Mouse (Mus musculus) 3134 (cell line): Measurements from ENCODE around the gene Glud1.
"Not testable (repeated sequence)": the region's sequence is repeated elsewhere in the genome, so short reads cannot be mapped to it uniquely, and the experiment has no call there.

Experiments
- DNase-seq: peaks from one replicate; pipeline ENCODE4 v3.0.0-alpha.2; 2011; ENCODE audit warnings: low spot score; ENCODE audit not compliant: insufficient read length; ENCODE audit errors: extremely low read depth

Glud1 gene

GRCm38 (mm10) chr14:34311691-34312090 is 1.2 kb downstream of the Glud1 start:
- DNase-seq = no peak

DNA sequence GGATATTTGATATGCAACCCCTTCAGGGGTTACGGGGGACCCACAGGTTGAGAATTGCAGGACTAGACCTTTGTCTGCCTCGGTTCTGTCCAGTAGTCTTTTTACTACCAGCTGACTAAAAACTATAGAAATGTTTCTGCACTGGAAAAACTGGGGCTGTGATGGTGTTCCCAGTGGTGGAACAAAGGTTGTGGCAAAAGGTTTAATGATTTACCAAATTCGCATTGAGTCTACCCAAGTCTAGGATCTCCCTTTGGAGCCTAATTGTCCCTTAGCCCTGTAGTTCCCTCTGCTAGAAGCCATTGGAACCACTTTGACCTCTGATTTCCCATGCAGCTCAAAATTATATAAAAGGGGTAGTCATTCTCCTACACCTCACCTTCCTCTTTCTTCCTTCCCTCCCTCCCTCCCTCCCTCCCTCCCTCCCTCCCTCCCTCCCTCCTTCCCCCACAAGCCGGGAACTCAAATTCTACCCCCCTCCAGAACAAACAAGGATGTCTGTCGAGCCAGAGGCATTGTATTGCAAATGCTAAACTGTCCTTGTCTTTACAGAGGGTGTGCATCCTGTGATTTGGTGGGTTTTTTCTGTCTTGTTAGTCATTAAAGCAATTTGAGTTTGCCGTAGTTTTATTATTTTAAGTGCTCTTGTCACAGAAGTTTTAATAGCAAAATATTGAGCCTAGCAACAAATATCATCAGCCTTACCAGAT is 2.0 kb downstream of the Glud1 start:
- DNase-seq = no peak

- no peak for DNase-seq
These were observed 3.1 kb downstream of the Glud1 start for GRCm38 (mm10) chr14:34313612-34314011.

DNA sequence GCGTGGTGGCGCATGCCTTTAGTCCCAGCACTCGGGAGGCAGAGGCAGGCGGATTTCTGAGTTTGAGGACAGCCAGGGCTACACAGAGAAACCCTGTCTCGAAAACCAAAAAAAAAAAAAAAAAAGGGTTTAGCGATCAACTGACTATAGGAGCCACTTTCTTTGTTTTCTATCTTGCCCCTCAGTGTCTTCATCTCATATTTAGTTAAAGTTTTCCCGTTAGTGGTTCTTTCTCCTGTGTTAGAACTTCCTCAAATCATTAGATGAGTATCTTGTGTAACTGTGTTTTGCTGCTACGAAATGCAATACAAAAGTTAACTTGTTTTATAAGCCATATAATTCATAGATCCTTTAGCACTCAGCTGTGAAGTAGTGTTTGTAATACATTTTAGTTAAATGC is 3.9 kb downstream of the Glud1 start:
- DNase-seq = not testable (repeated sequence)

DNA sequence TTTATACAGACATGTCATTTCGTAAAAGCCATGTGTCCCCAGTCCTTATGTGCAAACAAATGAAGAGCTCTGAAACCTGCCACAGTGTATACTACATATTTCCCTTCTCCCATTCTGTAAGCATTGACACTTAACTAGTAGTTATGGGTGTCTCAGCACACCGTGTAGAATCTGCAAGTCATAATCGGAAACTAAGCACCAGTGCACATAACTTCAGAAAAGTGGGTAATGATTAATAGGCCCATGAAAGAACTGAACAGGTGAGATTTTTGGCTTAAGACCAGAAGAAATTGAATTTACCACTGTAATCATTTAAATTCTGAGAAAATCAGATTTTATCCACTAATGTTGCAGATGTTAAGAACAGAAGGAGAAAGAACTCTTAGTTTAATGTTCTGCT is 4.3 kb downstream of the Glud1 start:
- no peak for DNase-seq

DNA sequence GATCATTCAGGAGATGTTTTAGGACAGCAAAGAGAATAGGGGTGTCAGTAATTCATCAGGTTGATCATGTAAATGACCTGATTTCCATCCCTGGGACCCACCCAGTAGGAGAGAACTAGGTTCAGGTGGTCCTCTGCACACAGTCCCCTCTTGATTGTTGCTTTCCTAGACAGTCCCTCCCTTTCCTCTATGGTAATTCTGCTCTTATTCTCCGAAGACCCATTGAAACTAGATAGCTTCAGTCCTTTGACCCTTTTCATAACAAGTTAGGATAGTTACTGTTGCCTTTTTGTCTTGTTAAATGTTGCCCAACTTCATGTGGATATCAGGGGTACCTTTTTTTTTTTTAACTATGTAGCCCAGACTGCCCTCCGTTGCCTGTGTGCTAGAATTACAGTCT is 5.8 kb downstream of the Glud1 start:
- no peak for DNase-seq

GRCm38 (mm10) chr14:34317431-34317830 is 6.9 kb downstream of the Glud1 start:
- DNase-seq = no peak

DNA sequence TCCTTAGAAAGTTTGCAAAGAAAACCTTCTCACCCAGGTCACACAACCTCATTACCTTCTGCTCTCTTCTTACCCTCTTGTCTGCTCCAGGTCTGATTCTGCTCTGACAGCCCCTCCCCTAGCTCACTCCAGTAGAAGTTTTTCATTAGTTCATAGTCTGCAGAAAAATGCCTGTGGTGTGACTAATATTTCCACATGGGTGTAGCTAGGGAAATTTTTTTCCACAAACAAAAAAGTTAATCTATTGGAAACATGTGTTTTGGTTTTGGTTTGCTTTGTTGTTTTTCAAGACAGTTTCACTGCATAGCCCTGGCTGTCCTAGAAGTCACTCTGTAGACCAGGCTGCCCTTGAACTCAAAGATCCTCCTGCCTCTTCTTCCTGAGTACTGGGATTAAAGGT is 7.6 kb downstream of the Glud1 start:
- DNase-seq = peak; percentile 53

DNA sequence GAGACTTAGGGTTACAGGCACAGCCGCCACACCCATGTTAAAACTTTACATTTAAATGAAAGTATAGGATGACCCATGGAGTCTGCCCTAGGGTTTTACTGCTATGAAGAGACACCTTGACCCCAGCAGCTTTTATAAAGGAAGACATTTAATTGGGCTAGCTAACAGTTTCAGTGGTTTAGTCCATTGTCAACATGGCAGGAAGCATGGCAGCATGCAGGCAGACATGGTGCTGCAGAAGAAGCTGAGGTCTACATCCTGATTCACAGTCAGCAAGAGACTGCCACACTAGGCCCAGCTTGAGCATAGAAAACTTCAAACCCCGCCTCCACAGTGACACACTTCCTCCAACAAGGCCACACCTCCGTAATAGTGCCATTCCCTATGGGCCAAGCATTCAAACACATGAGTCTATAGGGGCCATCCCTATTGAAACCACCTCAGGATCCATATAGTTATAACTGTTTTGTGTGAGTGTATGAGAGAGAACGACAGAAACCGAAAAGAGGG is 13.1 kb downstream of the Glud1 start:
- no peak for DNase-seq

- no peak for DNase-seq
These were observed 16.1 kb downstream of the Glud1 start for GRCm38 (mm10) chr14:34326606-34327005.

DNA sequence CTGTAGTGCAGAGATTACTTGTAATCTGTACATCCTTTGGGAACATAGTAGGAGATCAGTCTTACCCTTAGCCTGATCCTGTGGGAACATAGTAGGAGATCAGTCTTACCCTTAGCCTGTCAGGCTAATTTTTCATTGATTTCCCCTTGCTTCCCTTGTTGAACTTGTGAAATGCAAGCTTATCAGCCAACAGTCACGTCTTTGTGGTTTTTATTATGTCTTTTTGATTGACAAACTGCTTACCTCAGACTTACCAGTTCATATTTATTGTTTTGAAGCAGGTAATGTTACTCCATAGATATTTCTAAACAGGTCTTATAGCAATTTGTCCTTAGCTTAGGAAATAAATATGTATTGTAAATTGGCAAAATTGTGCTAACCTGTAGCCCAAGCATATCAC is 17.1 kb downstream of the Glud1 start:
- no peak for DNase-seq

DNA sequence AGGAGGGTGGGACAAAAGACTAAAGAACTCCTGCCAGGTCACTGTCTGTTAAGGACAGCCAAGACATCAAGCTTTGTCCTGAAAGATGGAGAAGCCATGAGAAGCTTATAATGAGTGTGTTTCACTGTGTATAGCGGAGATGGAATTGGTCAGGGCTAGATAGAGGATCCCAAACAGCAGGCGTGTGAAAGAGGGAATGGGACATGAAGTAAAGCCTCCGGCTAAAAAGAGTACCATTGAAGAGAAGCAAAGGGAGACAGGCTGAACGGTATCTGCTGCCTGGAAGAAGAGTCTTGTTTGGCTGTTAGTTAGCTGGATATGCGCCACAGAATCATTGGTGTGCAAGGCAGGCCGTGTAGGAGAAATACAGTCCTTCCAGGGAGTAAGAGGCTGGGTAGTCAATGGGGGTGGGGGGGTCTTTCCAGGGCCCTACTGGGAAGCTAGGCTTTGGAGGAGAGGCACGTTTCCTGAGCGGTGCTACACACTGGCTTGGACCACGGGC is 20.2 kb downstream of the Glud1 start:
- DNase-seq = no peak

DNA sequence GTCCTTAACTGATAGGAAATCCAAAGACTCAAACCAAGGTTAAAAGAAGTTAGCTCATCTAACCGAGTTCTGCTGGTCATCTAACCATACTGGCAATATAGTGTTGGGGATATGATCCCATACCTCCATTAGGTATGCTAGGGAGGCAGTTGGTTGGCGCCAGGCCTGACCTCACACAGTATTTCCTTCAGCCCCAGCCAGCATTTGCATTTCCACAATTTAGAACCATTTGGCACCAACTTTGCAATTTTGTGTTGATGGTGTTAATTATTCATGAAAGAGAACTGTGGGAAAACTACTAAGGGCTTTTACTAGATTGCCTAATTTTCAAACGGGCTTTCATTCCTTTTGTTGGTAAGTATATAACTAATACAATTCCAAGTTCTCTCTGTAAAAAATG is 21.4 kb downstream of the Glud1 start:
- DNase-seq = no peak

GRCm38 (mm10) chr14:34332476-34332875 is 21.9 kb downstream of the Glud1 start:
- no peak for DNase-seq

GRCm38 (mm10) chr14:34339446-34339845 is 28.9 kb downstream of the Glud1 start:
- DNase-seq = no peak

GRCm38 (mm10) chr14:34341993-34342392 is 31.5 kb downstream of the Glud1 start:
- DNase-seq = no peak

DNA sequence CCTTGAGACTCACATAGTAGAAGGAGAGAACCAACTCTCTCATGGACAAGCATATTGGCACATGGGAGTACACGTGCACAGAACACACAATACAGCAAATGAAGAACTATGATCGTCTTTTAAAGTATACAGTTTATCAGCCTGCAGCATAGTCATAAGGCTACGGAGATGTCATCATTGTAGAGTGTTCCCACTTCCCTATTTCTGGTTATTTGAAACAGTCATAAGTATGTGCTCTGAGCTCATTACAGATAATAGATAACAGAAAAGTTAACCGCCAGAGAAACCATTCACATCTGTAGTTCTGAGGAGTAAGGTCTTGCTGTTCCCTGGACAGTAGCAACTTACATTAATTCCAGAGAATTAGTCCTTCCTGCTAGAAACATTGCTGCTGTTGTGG is 32.6 kb downstream of the Glud1 start:
- no peak for DNase-seq

- no peak for DNase-seq
These were observed 33.8 kb downstream of the Glud1 start for GRCm38 (mm10) chr14:34344361-34344760.

DNA sequence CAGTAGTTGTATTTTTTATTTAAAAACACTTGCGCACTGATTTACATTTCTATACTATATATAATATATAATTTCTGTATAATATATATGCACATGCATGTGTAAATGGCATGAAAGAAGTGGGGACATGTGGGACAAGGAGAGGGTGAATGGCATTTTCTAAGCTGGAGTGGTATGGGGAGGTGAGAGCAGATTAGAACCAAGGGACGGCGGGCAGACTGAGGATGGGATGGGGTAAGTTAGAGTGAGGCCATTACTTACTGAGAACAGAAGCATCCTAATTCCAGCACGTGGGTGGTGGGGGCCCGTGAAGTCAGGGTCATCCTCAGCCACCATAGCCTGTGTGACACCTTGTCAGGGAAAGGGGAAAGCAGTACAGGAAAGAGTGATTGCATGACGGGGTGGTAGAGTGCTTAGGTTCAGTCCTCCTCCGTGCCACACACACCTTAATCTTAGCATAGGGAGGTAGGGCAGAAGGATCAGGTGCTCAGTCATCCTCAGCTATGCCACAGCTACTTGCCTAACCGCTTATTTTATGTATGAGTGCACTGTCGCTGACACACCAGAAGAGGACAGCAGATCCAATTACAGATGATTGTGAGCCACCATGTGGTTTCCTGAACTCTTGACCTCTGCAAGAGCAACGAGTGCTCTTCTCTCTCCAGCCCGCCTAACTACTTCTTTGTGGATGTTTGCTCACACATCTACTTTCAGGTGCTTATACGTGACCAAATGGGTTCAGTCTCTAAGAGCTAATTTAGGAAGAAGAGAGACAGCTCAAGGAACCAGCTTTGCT is 35.4 kb downstream of the Glud1 start:
- DNase-seq = no peak

GRCm38 (mm10) chr14:34347084-34347483 is 36.6 kb downstream of the Glud1 start:
- DNase-seq = no peak

- DNase-seq = no peak
These were observed 37.8 kb downstream of the Glud1 start for GRCm38 (mm10) chr14:34348301-34348700.

DNA sequence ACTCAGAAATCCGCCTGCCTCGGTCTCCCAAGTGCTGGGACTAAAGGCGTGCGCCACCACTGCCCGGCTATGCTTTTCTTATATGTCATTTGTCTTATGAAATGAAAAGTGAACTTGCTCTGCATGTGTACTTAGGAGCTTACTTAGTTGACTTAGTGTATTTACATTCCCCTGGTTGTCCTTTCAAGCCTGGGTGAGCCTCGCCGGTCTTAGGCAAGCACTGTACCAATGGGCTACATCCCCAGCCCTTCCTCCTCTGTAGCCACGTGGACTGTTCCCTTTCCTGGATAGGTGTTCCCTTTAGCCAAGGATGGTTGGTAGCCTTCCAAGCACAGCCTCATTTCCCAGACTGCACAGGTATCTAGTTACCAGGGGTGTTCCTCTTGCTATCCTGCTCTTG is 38.5 kb downstream of the Glud1 start:
- no peak for DNase-seq
